10 mouse cellular contexts compared by ENCODE assay signal in the genomic region with DNA sequence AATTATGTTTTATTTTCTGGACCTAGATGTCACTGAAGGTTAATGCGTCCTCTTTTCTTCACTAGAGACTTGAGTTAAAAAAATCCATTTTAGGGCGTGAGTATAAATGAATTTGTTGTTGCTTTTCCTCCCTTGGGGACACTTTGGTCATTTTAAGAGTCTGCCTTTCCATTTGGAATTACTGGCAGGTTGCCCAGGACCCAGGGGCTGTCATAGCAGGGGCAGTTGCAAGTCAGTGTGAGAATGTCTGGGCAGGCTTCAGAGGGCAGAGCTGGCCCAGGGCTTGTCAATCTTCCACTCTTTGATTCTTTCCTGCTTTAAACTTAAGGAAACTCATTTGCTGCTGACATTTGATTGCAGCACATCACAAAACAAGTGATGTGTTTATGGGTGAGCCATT. TPM values are rescaled to one million over a fixed set of nuclear protein-coding genes. Genes with fewer than 3 reads are reported as not detected.
DNase-seq lines count a peak whose midpoint lies in the region; ATAC-seq and TF ChIP-seq lines count a peak whose summit lies in the region.
"Had no signal": no experiment of that assay in that cellular context is flagged by ENCODE, and none has a peak within 500 bp of the region (broad histone marks: within the 10 kb centered on the region; RNA-seq: fewer than 3 reads in every experiment).

No protein-coding gene starts in this region.

- no peak for ATAC-seq in heart, embryonic 12.5 days (ENCODE audit: insufficient number of reproducible peaks, low FRiP score)
- no peak for ATAC-seq in liver, embryonic 11.5 days (replicated peaks; ENCODE audit: low FRiP score)
- ATAC-seq in liver, postnatal 0 days, result no peak

- H3K4me3 ChIP-seq in heart, embryonic 12.5 days, result no peak overlapping the region
- H3K4me3 ChIP-seq in liver, embryonic 11.5 days (ENCODE audit: low read depth, low read length), result no peak overlapping the region
- no peak overlapping the region for H3K4me3 ChIP-seq in liver, postnatal 0 days (ENCODE audit: low read depth, low read length)

- no peak for TF ChIP-seq CTCF in liver, postnatal 0 days (IDR thresholded peaks at IDR 0.05; ENCODE audit: low read depth)

- WGBS in heart, embryonic 12.5 days, result 66% methylated on average over 2 of the region's 2 CpGs
- 86% methylated on average over 2 of the region's 2 CpGs for WGBS in liver, embryonic 11.5 days
- 85% methylated on average over 2 of the region's 2 CpGs for WGBS in liver, postnatal 0 days (ENCODE audit: insufficient replicate concordance)

- no peak overlapping the region for H3K4me2 ChIP-seq in heart, embryonic 12.5 days
- no peak overlapping the region for H3K4me2 ChIP-seq in liver, embryonic 11.5 days
- no peak overlapping the region for H3K4me2 ChIP-seq in liver, postnatal 0 days (ENCODE audit: low read depth, low read length)

- peaks cover 8% of the 10 kb centered on the region for H3K4me1 ChIP-seq in heart, embryonic 12.5 days (replicated peaks)
- no peaks in the 10 kb centered on the region for H3K4me1 ChIP-seq in liver, embryonic 11.5 days (replicated peaks; ENCODE audit: control insufficient read depth, insufficient read depth, low read length)
- no peaks in the 10 kb centered on the region for H3K4me1 ChIP-seq in liver, postnatal 0 days (ENCODE audit: insufficient read depth)

- peak; percentile 4 to 7 for DNase-seq in heart, adult 9 months (ENCODE audit: low spot score in 2 of 2)
- DNase-seq in MN1 (ENCODE audit: low spot score), result peak; percentile 77
- DNase-seq in adrenal gland, postnatal 36 days, result peak; percentile 50 to 57
- peak; percentile 66 for DNase-seq in heart, postnatal 4 days
- no peak for DNase-seq in spleen, adult 18-20 months
- no peak for DNase-seq in liver, embryonic 11.5 days (ENCODE audit: low spot score)
- DNase-seq in liver, postnatal 0 days, result no peak

- no peaks in the 10 kb centered on the region for H3K27me3 ChIP-seq in heart, embryonic 12.5 days (replicated peaks)
- H3K27me3 ChIP-seq in liver, embryonic 11.5 days (replicated peaks; ENCODE audit: control insufficient read depth, insufficient read depth, low read length), result no peaks in the 10 kb centered on the region
- no peaks in the 10 kb centered on the region for H3K27me3 ChIP-seq in liver, postnatal 0 days (ENCODE audit: insufficient read depth, low read length)

- H3K9me3 ChIP-seq in heart, embryonic 12.5 days (replicated peaks), result no peaks in the 10 kb centered on the region
- no peaks in the 10 kb centered on the region for H3K9me3 ChIP-seq in liver, embryonic 11.5 days (ENCODE audit: control insufficient read depth, low read length)
- no peaks in the 10 kb centered on the region for H3K9me3 ChIP-seq in liver, postnatal 0 days (ENCODE audit: low read length)

- H3K9ac ChIP-seq in heart, embryonic 12.5 days, result no peak overlapping the region
- no peak overlapping the region for H3K9ac ChIP-seq in liver, embryonic 11.5 days (ENCODE audit: low read depth, low read length)
- H3K9ac ChIP-seq in liver, postnatal 0 days (replicated peaks), result no peak overlapping the region

- no peak for TF ChIP-seq EP300 in liver, postnatal 0 days (IDR thresholded peaks at IDR 0.05; ENCODE audit: low read depth)

- H3K27ac ChIP-seq in heart, embryonic 12.5 days (ENCODE audit: poor library complexity, severe bottlenecking), result no peak overlapping the region
- no peak overlapping the region for H3K27ac ChIP-seq in liver, embryonic 11.5 days (ENCODE audit: low read depth, low read length)
- H3K27ac ChIP-seq in liver, postnatal 0 days (ENCODE audit: low read depth), result no peak overlapping the region
- H3K27ac ChIP-seq: macrophage; stomach, postnatal 0 days had no signal

- H3K36me3 ChIP-seq in heart, embryonic 12.5 days, result no peaks in the 10 kb centered on the region
- H3K36me3 ChIP-seq in liver, embryonic 11.5 days (ENCODE audit: control insufficient read depth, insufficient read depth, low read length), result no peaks in the 10 kb centered on the region
- no peaks in the 10 kb centered on the region; the same call in 1 of the 2 replicates for H3K36me3 ChIP-seq in liver, postnatal 0 days (replicated peaks; ENCODE audit: insufficient read depth, low read length)

RNA-seq across cellular contexts. Expression of a gene that starts 45.7 kb away (rescaled TPM):
- polyA plus RNA-seq in heart, embryonic 12.5 days (2016; fragmentation: Nextera tagmentation; extraction: Ambion mirVana), result 35.8 and 40.5 TPM in 2 replicates
- total RNA-seq in adrenal gland, postnatal 36 days (2021), result 10 to 100 TPM; 42.0 to 47.8 TPM
- total RNA-seq in heart, postnatal 4 days (2021), result 10 to 100 TPM; 57.2 to 60.3 TPM
- 20.4 and 20.9 TPM in 2 replicates for polyA plus RNA-seq in liver, embryonic 11.5 days (2014; fragmentation: Nextera tagmentation; extraction: Ambion mirVana)
- 5.0 TPM in 2 replicates for polyA plus RNA-seq in liver, postnatal 0 days (2015; fragmentation: Nextera tagmentation; extraction: Ambion mirVana)

Comparison
In these comparisons a context has a peak if more than half of its experiments do, and no peak if none do; other contexts are left out.
1. DNase-seq: peak in heart, adult 9 months (2 of 2), MN1 (single experiment), adrenal gland, postnatal 36 days (2 of 2) and heart, postnatal 4 days (single experiment); none in spleen, adult 18-20 months (0 of 2), liver, embryonic 11.5 days (single experiment) and liver, postnatal 0 days (single experiment).